Mouse (Mus musculus) kidney, embryonic 14.5 days (tissue): ENCODE measurements around the gene Krtap5-1. TPM values are rescaled to one million over a fixed set of nuclear protein-coding genes. Genes with fewer than 3 reads are reported as not detected.
"Not testable (repeated sequence)": the region's sequence is repeated elsewhere in the genome, so short reads cannot be mapped to it uniquely, and the experiment has no call there.

Source experiments
- ATAC-seq: fragments of 200-750 bp; cut with Nextera tagmentation; 2 replicates; pipeline ENCODE4 v1.8.0; 2017; ENCODE audit warnings: moderate number of reproducible peaks, mild to moderate bottlenecking, moderate TSS enrichment, moderate library complexity; ENCODE audit not compliant: low FRiP score, low TSS enrichment
- H3K27ac ChIP-seq: fragments of 300-500 bp; sonication (generic); 2 replicates; pipeline ENCODE4 v1.5.1; 2014; ENCODE audit warnings: low read depth, mild to moderate bottlenecking, low read length, moderate library complexity, mixed read lengths
- H3K27me3 ChIP-seq: fragments of 300-500 bp; sonication (generic); 2 replicates; pipeline ENCODE4 v1.6.1; 2014; ENCODE audit warnings: mild to moderate bottlenecking, low read length; ENCODE audit not compliant: control insufficient read depth, insufficient read depth
- H3K36me3 ChIP-seq: fragments of 300-500 bp; sonication (generic); 2 replicates; pipeline ENCODE4 v1.6.1; 2014; ENCODE audit warnings: low read length, mixed read lengths; ENCODE audit not compliant: control insufficient read depth, insufficient read depth
- H3K4me1 ChIP-seq: fragments of 300-500 bp; sonication (generic); 2 replicates; pipeline ENCODE4 v1.6.1; 2014; ENCODE audit warnings: low read length, mixed read lengths; ENCODE audit not compliant: control insufficient read depth, insufficient read depth
- H3K4me2 ChIP-seq: fragments of 300-500 bp; sonication (generic); replicated peaks from 2 replicates; pipeline ENCODE4 v1.6.1; 2014; ENCODE audit warnings: low read depth, mild to moderate bottlenecking, low read length
- H3K4me3 ChIP-seq: fragments of 300-500 bp; sonication (generic); 2 replicates; pipeline ENCODE4 v1.5.1; 2014; ENCODE audit warnings: mild to moderate bottlenecking, low read length
- H3K9ac ChIP-seq: fragments of 300-500 bp; sonication (generic); 2 replicates; pipeline ENCODE4 v1.6.1; 2014; ENCODE audit warnings: low read depth, mild to moderate bottlenecking, low read length, moderate library complexity
- H3K9me3 ChIP-seq: fragments of 300-500 bp; sonication (generic); 2 replicates; pipeline ENCODE4 v1.6.1; 2016; ENCODE audit warnings: low read length; ENCODE audit not compliant: control insufficient read depth
- WGBS: fragments of 180-500 bp; shearing (Covaris S2); extraction: QIAGEN DNeasy Blood & Tissue Kit; methylation state at CpG from one replicate; pipeline ENCODE4 v1.1.7; 2014; 5-methylcytosine and 5-hydroxymethylcytosine counted together
- polyA plus RNA-seq: library from polyadenylated mRNA; unstranded; fragments of >200 nt; fragmentation: Nextera tagmentation; extraction: Ambion mirVana; gene quantifications from 2 replicates; pipeline ENCODE4 v1.2.1, GENCODE M21; 2014

Krtap5-1 gene
- polyA plus RNA-seq, 1 experiment from 2014 or later: not detected

- H3K9ac ChIP-seq: no peak overlapping the region
- no peak overlapping the region for H3K27ac ChIP-seq
- H3K27me3 ChIP-seq: no peaks in the 10 kb centered on the region
- no peaks in the 10 kb centered on the region for H3K9me3 ChIP-seq
- no peaks in the 10 kb centered on the region for H3K36me3 ChIP-seq
- WGBS: 40% methylated on average over 6 of the region's 6 CpGs
- H3K4me1 ChIP-seq: peaks cover 5% of the 10 kb centered on the region; the same call in 1 of the 2 replicates
- no peak overlapping the region for H3K4me3 ChIP-seq
- no peak overlapping the region for H3K4me2 ChIP-seq
- peak; percentile 76; the same call in 1 of the 2 replicates for ATAC-seq
These were observed 19.6 kb upstream of the Krtap5-1 start for GRCm38 (mm10) chr7:142316558-142316957.

- no peaks in the 10 kb centered on the region for H3K4me1 ChIP-seq
- no peak overlapping the region for H3K9ac ChIP-seq
- H3K36me3 ChIP-seq: no peaks in the 10 kb centered on the region
- ATAC-seq: no peak
- no peaks in the 10 kb centered on the region for H3K27me3 ChIP-seq
- 51% methylated on average over 5 of the region's 5 CpGs for WGBS
- no peak overlapping the region for H3K27ac ChIP-seq
- no peak overlapping the region for H3K4me3 ChIP-seq
- H3K4me2 ChIP-seq: no peak overlapping the region
- no peaks in the 10 kb centered on the region for H3K9me3 ChIP-seq
These were observed 17.8 kb upstream of the Krtap5-1 start for GRCm38 (mm10) chr7:142314600-142315285.

GRCm38 (mm10) chr7:142303929-142304328 is 7.0 kb upstream of the Krtap5-1 start:
- not testable (repeated sequence) for H3K27ac ChIP-seq, H3K4me2 ChIP-seq, H3K36me3 ChIP-seq, H3K27me3 ChIP-seq, H3K9me3 ChIP-seq, ATAC-seq, H3K4me3 ChIP-seq, H3K9ac ChIP-seq, H3K4me1 ChIP-seq
- WGBS: 77% methylated on average over 1 of the region's 1 CpGs

GRCm38 (mm10) chr7:142303249-142303648 is 6.3 kb upstream of the Krtap5-1 start, which contains the start of gene Krtap5-4:
Gene Krtap5-4, plus strand, starts transcription at chr7:142303549.
- no peak for ATAC-seq
- Histone ChIP-seq H3K9ac (no peak within 1 kb of the TSS), H3K36me3 (no peaks in the 10 kb centered on the region), H3K4me3 (no peak within 1 kb of the TSS), H3K27me3 (no peaks in the 10 kb centered on the region), H3K27ac (no peak within 1 kb of the TSS), H3K4me1 (no peaks in the 10 kb centered on the region), H3K4me2 (no peak within 1 kb of the TSS), H3K9me3 (no peaks in the 10 kb centered on the region)
- WGBS: 39% methylated on average over 3 of the region's 3 CpGs

- H3K27ac ChIP-seq, H3K9me3 ChIP-seq, H3K4me3 ChIP-seq, ATAC-seq, H3K36me3 ChIP-seq, H3K4me1 ChIP-seq, H3K9ac ChIP-seq, H3K27me3 ChIP-seq, H3K4me2 ChIP-seq: not testable (repeated sequence)
- 10% methylated on average over 4 of the region's 4 CpGs for WGBS
These were observed 810 bp downstream of the Krtap5-1 start for GRCm38 (mm10) chr7:142296108-142296507.

- Histone ChIP-seq H3K36me3 (no peaks in the 10 kb centered on the region), H3K27me3 (no peaks in the 10 kb centered on the region), H3K4me1 (no peaks in the 10 kb centered on the region), H3K4me3 (no peak overlapping the region), H3K9ac (no peak overlapping the region), H3K9me3 (no peaks in the 10 kb centered on the region), H3K27ac (no peak overlapping the region), H3K4me2 (no peak overlapping the region)
- no peak for ATAC-seq
These were observed 1.5 kb downstream of the Krtap5-1 start for GRCm38 (mm10) chr7:142295418-142295817.

- not testable (repeated sequence) for H3K4me2 ChIP-seq, H3K9me3 ChIP-seq, H3K4me3 ChIP-seq, H3K9ac ChIP-seq, H3K27me3 ChIP-seq, H3K36me3 ChIP-seq, H3K4me1 ChIP-seq, H3K27ac ChIP-seq, ATAC-seq
- WGBS: 0% methylated on average over 2 of the region's 2 CpGs
These were observed 3.1 kb downstream of the Krtap5-1 start for GRCm38 (mm10) chr7:142293851-142294250.

- H3K27me3 ChIP-seq, H3K36me3 ChIP-seq, H3K9ac ChIP-seq, H3K27ac ChIP-seq, H3K9me3 ChIP-seq, H3K4me2 ChIP-seq, H3K4me3 ChIP-seq: not testable (repeated sequence)
- 21% methylated on average over 9 of the region's 9 CpGs for WGBS
- ATAC-seq: peak; percentile 55; the same call in 1 of the 2 replicates
- H3K4me1 ChIP-seq: peaks cover 11% of the 10 kb centered on the region; the same call in 1 of the 2 replicates
These were observed 10.9 kb downstream of the Krtap5-1 start for GRCm38 (mm10) chr7:142285910-142286612.
